Mouse (Mus musculus) adrenal gland, postnatal 14 days (tissue): ENCODE results near the gene Lhcgr. TPM values are rescaled to one million over a fixed set of nuclear protein-coding genes. Genes with fewer than 3 reads are reported as not detected.
"Not testable (repeated sequence)": the region's sequence is repeated elsewhere in the genome, so short reads cannot be mapped to it uniquely, and the experiment has no call there.

Experiments
- DNase-seq: peaks from one replicate; pipeline ENCODE4 v3.0.0; 2021; ENCODE audit warnings: mixed read lengths
- long read RNA-seq, 2 experiments: library from polyadenylated mRNA; stranded (forward); transcript quantifications; one replicate each; pipeline ENCODE4 v2.0.0; 2021
- total RNA-seq: library from RNA; stranded (reverse); gene quantifications from 2 replicates; pipeline ENCODE4 v1.2.3, GENCODE M21; 2021

Lhcgr gene
- total RNA-seq: not detected in 2 replicates
- long read RNA-seq, experiment 1: 0 reads
- long read RNA-seq, experiment 2: 0 reads

DNA sequence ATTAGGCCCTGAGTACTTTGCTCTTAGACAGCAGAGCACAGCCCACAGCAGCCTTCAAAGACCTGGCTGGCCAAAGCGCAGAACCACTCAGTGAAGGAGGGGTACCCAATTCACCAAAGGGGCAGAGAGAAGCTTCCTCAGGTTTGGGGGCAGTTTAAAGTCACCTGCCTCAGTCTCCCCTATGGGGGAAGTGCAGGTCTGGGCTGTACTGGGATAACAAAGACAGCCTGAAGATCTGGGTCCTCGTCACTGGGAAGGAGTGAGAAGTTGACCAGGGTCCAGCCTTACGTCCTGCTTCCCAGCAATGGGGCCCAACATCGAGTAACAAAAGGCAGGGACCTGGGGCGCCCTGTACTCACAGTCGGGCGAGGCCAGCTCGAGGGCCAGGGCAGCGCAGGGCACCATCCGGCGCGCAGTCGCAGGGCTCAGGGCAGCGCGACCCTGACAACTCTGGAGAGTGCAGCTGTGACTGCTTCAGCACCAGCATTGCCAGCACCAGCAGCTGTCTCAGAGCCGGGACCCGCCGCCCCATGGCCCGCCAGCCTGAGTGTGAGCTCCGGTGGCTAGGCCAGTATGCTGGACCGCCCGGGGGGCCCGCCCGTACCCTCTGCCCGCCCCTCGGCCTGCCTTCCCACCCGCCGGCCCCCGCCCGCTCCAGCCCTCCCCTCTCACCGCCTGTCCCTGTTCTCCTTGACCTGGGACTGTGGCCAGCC, at the start of gene Lhcgr:
Lhcgr (minus strand) TSS at position 551 of the 713 bp plus-strand sequence.
- peak; percentile 38 for DNase-seq

DNA sequence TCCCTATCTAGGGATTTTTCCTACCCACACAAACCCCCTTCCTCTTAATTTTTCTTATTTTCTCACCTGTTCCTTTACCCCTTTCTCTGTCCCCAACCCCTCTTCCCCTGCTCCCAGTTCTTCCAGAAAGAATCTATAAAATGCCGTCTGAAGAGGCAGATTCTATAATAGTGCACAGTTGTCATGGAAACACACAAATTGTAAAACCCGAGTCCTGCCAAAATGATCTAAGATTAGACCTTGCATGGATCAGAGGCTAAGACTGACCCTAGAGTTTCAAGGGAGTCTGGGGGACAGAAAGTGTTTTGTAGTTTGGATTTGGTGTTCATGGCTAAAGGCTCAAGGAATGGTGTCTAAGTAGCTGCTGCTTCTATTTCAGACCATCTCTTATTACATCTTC, 25.8 kb upstream of the Lhcgr start:
- no peak for DNase-seq

DNA sequence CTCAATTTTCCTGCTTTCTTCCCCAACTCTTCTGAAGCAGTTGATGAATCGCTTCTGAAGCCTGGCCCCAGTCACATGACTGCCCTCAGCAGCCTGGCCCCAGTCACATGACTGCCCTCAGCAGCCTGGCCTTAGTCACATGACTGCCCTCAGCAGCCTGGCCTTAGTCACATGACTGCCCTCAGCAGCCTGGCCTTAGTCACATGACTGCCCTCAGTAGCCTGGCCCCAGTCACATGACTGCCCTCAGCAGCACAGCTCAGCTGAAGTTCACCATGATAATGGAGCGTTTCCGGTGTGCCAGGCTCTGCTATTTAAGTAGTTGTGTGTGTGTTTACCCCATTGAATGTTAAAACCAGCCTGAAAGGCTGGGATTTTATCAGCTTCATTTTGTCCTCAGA, 21.2 kb upstream of the Lhcgr start:
- DNase-seq: not testable (repeated sequence)

DNA sequence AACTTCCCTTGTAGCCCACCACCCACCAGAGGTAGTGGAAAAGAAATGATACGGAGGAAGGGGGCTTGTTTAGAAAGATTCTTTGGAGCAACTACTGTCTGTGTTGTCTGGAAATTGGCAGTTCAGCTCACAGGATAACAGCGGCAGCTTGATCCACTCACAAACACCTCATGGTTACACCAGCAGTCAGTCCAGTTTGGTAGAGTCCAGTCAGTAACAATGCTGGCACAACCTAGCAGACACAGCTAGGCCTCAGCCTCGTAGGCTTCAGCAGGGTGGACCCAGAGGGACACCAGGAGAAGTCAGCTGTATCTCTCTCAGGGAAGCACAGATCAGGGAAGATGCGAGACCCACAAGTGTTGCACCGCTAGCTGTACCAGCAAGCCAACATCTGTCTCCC, 19.0 kb upstream of the Lhcgr start:
- DNase-seq: no peak

DNA sequence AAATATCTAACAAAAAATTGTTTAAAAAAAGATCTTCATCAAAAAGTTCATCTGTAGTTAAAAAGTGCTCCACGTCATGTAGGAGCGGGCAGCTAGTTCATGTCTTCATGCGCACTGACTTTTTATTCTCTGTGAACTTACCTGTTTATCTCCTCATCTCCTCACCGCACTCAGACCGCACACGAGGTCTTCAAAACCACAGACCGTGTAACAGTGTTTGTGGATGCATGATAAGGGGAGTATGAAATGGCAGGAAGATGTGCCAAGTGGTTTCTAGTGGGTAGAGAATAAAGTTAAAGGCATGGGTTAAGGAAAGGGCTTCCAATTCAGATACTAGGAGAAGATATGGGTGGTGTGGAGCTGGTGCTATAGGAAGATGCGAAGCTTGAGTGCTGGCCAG, 14.6 kb upstream of the Lhcgr start:
- no peak for DNase-seq

DNA sequence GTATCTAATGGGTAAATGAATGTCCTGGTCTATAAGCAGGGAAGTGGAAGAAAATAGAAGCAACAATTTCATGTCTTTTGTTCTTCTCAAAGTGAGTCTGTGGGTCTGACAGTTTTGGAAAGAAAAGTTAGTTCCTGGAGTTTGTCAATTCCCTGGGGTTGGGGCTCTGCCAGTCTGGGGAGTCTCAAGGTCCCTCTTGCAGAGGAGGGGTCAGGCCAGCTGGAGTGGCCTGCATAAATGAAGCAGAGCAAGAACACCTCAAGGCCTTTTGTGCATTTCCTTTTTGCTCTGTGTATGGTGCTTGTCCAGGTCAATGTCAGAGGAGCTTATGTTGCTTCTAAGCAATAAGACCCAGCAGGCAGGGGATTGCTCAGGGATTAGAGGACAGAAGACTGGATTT, 11.7 kb upstream of the Lhcgr start:
- peak; percentile 69 for DNase-seq

DNA sequence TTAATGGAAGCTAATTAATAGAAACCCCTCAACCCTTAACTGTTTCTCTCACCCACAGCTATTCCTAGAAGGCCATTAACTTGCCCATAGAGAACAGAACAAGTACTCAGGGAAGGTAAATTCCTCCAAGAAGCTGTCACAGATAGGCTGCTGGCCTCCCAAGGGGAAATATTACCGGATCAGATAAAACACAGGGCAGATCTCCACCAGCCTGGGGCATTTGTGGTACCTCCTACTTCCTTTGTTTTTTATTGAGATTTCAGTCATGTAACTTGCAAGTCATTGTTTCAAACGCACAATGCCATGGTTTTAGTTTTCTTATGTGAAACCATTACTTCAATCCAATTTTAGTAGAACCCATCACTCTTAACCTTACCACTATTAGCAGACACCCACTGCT, 1.1 kb downstream of the Lhcgr start:
- no peak for DNase-seq

DNA sequence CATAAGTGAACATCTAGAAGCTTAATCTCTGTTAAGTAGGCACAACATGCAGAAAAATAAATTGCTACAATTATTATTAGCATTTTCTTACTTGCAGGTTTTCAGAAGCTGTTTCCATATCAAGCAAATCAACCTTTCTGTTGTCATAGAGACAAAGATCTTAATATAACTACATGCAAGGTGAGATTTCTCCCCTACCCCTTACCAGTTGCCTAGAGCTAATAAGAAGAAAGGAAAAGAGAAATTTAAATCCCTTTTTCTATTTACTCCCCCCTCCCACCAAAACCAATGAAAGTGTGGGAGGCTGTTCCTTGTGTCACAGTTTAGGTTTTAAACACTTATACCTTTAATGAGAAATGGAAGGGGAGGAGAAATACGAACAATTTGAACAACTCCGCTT, 3.4 kb downstream of the Lhcgr start:
- no peak for DNase-seq

DNA sequence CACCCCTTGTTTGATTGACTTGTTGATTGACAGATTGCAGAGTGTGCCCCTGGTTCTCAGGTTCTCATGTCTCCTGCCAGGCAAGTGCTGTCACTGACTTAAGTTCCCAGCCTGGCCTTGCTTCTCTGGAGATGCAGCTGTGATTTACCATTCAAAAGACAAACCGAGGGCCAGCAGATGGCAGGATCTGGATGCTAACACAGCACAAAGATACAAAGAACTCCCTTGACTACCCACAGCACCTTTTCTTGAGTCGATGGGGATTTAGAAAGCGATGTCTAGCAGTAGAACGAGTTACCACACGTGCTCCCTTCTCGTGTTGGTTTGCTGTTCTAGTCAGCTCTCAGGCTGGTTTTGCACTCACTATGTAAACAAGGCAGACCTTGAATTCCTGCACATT, 4.9 kb downstream of the Lhcgr start:
- no peak for DNase-seq

DNA sequence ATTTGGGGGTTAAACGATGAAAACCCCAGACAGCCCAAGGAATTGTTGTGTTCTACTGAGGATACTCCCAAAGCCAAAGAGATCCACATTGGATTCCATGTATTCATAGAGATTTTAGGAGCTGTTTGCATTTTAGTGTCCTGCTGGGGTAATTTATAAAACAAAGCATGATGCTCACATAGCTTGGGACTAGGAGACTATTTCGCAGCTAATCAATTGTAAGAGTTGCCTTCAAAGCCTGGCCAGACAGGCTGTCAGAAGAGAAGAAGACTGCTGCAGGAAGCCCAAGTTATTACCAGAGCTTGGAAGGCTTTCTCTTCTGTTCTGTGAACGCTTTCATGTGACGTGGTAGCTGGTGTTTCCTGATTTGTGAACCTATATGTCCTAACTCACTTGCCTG, 5.4 kb downstream of the Lhcgr start:
- no peak for DNase-seq

DNA sequence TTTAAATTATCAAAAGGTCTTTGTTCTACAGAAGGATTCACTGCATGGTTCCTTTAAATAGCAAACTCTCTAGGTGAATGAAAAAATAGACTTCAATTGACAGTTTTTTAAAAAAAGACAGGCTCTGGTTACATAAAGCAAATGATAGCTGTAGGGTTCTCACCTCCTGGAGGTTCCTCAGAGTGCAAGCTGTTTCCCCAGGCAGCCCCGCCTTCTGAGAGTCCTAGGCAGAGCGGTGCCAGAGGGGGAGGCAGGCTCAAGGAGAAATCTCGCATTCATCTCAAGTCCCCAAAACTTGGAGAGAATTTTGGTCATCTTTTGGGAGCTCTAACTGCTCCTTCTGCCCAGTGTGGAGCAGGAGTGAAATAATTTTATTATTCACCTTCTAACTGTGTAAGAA, 12.6 kb downstream of the Lhcgr start:
- no peak for DNase-seq

DNA sequence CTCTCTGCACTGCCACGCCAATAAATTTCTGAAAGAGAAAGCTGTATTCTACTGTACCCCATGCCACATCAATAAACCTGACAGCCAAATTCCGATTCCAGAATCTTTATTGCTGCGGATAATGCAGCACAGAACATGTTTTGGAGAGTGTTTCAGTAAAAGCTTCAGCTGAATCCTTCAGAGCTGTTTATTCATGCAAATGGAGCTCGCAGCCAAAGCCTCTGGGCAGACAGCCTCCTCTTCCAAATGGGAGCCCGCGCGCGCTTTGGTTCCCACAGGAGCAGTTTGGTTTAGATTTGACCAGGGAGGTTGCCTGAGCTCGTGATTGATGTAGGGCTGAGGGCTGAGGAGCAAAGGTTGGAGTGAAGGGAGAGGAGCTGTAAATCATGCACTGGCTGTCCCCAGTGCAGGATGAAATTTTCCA, 17.7 kb downstream of the Lhcgr start:
- DNase-seq: no peak

DNA sequence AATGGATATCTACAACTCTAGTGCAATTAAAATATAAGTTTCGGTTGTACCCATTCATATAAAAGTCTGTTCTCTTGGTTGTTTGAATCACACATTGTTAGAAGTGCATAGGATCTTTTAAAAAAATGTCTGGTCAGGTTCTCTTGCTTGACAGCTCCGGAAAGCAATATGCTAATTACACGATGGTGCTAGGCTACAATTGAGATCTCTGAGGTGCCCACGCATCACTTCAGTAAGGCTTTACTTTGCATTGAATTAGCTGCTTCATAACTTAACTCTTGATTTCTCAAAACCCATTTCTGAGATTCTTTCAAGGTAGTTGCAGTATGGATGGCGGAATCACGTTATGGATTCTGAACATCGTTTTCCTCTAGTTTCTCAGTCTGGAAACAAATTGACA, 21.7 kb downstream of the Lhcgr start:
- no peak for DNase-seq

DNA sequence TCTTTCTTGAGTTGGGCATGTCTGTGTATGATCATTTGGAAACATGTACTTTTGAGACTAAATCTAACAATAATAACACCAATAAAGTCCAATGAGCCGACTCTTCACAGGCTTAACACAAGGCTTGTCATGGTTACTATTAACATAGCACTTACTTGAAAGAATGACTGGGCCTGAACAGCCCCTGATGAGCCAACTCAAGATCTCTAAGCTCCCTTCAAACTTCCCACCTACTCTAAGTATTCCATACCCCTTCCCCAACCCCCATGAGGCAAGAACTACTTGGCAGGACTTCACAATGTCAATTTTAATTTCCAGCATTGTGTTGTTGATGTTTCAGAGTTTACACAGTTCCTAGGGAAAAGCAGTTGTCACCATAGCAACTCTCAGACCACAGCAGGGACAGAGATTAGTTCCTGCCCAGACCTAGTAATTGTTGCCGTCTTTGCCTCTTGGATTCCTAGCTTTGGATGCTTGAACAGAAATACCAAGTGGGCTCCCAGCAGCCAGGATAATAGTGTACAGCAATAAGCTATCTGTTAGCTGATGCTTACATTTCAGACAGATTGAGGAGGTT, 22.4 kb downstream of the Lhcgr start:
- no peak for DNase-seq

DNA sequence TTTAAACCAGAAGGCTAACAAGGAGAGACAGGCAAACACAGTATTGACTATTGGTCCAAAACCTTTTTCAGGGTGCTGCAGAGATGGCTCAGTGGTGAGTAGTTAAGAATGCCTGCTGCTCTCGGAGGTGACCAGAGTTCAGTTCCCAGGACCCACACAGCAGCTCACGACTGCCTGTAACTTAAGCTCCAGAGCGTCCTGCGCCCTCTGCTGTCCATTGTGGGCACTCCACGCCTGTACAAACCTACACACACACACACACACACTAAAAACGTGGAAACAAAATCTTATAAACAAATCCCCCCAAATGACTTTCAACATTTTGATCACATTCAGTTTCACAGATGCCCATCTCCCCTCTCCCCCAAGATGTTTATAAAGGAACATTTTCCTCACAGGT, 24.9 kb downstream of the Lhcgr start:
- no peak for DNase-seq

DNA sequence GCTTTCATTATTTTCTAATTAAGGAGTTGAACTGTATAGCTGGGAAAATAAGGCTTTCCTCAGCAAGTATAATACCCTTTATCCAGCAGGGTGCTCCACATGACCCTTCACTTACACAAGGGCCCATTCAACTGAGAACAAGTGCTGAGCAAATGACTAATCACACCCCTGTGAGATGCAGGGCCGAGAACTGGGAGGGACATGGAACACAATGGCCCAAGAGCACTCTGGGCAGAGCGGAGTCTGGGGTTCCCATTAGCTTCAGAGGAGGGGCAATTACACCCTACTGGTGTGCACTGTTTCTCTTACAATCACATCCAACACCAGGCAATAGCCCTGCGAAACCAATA, 27.7 kb downstream of the Lhcgr start:
- DNase-seq: no peak

DNA sequence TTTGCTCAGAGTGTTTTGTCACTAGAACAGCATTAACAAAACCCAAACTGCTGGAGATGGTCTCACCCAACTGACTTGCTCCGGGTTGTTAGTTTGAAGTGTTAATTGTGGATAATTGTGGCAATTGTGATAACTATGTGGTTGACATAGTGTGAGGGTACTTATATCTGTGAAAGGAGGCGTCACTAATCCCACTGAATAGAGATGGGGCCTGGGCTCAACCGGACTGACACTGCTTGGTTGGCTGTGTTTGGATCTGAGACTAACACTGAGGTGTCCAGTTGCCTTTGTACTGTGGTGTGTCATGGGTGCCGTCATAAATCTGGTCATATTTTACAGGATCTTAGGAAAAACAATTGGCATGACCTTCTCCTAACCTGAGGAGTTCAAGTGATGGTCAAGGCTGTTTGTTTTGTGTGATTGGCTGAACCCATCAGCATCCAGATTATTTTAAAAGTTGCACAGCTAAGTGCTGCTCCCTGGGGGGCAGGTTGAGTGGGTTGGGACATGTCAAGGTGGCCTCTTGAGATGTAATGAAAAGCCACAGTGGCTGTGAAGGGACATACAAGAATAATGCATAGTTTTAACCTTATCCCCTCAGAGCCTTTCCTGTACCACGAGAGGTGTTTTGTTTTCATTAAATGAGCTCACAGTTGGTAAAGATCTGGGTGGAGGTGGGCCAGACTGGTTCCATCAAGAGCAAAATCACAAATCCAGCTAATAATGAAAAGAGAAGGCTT, 28.2 kb downstream of the Lhcgr start:
- no peak for DNase-seq

DNA sequence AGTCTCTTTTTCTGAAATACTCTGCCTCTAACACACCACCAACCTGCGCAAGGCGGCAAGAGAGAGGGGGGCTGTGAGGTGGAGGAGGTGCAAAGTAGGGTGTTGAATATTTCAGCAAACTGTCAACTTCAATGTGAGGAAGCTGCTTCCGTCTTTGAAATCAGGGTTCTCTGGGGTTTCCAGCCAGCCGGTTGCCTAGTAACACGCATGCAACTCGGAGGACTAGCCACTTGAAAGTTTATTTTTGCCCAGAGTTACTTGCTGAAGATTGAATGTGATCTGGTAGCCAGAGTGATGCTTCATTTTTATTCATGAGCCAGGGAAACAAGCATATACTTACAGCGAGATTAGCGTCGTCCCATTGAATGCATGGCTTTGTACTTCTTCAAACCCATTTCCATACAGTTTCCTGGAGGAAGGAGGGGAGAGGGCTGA, 33.8 kb downstream of the Lhcgr start:
- no peak for DNase-seq

DNA sequence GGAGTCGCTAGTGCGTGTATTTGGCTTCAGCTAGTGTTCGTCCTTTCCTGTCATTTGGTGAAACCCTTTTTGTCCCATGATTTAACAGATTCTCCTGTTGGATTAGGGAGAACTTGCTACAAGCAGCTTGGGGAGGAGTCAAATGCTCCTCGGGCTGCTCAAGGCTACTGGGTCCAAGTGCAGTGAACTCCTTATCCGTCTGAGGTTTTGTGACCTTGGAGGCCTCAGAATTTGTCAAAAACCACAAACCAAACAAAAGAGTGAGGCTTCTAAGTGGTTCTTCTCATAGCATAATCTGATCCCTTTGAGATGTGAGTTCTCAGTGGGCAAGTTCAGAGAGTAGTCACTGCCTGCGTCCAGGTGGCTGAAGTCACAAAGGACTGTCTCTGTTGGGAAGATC, 36.0 kb downstream of the Lhcgr start:
- no peak for DNase-seq

DNA sequence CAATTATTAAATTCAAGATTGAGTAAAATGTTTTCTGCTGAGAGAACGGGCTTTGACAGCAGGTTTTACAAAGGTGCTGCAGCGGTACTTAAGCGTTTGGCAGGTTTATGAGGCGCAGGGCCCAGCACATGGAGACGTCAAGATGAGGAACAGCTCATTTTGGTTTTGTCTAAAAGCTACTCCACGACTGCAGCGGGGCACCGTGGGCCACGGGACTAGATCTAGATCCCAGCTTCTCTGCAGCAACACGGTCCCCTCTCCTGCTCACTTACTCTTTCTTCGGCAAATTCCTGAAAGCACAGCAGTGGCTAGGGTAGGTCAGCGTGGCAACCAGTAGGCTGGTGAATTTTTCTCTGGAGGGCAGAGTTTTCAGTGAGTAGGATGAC, 38.3 kb downstream of the Lhcgr start:
- no peak for DNase-seq

DNA sequence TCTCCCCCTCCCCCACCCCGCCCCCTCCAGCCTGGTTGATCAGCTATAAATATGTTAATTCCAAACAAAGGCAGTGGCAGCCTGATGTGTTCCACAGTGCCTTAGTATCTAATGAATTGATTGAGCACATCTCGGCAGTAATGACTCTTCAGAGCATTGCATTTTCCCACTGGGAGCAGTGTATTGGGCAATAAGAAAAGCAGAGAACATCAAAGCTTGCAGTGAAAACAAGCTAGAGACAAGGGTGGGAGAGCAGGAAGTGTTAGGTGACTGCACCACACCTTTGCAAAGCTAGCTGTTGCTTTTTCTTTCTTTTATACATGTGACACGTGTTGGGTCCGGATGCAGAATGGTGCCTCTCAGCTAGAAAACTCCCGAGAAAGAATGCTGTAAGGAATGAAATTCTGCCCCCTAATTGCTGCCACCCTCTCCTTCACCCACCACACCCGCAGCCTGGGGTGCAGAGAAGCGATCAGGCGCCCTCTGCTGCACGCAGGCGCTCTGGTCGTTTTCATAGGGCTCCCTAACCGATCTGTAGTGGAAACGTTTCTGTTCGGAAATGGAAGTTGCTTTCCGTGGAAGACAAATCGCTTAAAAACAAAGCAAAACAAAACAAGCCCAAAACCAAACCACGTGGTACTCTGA, 38.8 kb downstream of the Lhcgr start:
- DNase-seq: peak; percentile 41

DNA sequence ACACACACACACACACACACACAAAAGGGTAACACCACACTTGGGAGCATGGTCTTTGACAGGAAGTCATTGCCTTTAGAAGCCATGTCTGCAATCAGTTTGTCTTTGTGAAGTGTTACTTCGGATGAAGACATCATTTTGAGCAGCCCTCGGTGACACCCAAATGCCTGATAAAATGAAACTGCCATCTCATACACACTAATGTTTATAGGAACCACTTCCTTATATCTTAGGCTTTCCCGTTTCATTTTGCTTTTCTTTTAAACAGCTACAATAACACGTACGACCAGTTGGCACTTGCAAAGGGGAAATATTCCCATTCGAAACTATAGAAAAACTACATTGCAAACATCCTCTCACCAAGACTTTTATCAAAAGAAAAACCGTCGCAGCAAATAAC, 42.1 kb downstream of the Lhcgr start:
- no peak for DNase-seq

DNA sequence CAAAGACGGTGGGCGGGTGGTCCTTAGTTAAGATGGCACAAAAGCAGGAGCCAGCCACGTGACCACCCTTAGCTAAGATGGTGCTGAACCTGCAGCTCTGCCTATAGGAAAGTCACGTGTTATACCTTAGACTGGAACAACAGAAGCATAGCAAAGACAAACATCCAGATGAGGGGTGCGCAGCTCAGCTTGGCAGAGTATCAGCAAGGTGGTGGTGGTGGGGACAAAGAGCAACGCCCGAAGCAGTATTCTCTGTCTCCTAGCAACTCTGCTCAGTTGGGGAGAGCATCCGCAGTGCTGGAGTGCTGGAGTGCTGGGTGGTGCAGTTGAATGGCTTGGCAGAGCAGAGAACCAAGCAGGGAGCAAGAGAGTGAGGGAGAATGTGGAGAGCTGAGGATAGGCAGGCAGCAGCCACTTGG, 85.5 kb downstream of the Lhcgr start:
- DNase-seq: no peak
